Mouse (Mus musculus) midbrain, embryonic 15.5 days (tissue): ENCODE results near the gene Slx4ip. TPM values are rescaled to one million over a fixed set of nuclear protein-coding genes. Genes with fewer than 3 reads are reported as not detected.

Experiments used
- ATAC-seq: fragments of 200-750 bp; cut with Nextera tagmentation; replicated peaks from 2 replicates; pipeline ENCODE4 v1.8.0; 2017; ENCODE audit warnings: moderate TSS enrichment
- H3K27ac ChIP-seq: fragments of 300-500 bp; sonication (generic); 2 replicates; pipeline ENCODE4 v1.5.1; 2015; ENCODE audit warnings: mild to moderate bottlenecking, inconsistent platforms
- H3K27me3 ChIP-seq: fragments of 300-500 bp; sonication (generic); replicated peaks from 2 replicates; pipeline ENCODE4 v1.6.1; 2015; ENCODE audit warnings: inconsistent platforms
- H3K36me3 ChIP-seq: fragments of 300-500 bp; sonication (generic); replicated peaks from 2 replicates; pipeline ENCODE4 v1.6.1; 2015; ENCODE audit warnings: inconsistent platforms
- H3K4me1 ChIP-seq: fragments of 300-500 bp; sonication (generic); 2 replicates; pipeline ENCODE4 v1.6.1; 2015; ENCODE audit warnings: inconsistent platforms
- H3K4me2 ChIP-seq: fragments of 300-500 bp; sonication (generic); 2 replicates; pipeline ENCODE4 v1.6.1; 2015; ENCODE audit warnings: inconsistent platforms, mild to moderate bottlenecking, moderate library complexity
- H3K4me3 ChIP-seq: fragments of 300-500 bp; sonication (generic); 2 replicates; pipeline ENCODE4 v1.5.1; 2015; ENCODE audit warnings: mild to moderate bottlenecking, inconsistent platforms
- H3K9ac ChIP-seq: fragments of 300-500 bp; sonication (generic); 2 replicates; pipeline ENCODE4 v1.6.1; 2015; ENCODE audit warnings: mild to moderate bottlenecking, inconsistent platforms
- H3K9me3 ChIP-seq: fragments of 300-500 bp; sonication (generic); 2 replicates; pipeline ENCODE4 v1.6.1; 2016; ENCODE audit warnings: inconsistent platforms
- WGBS: fragments of 180-500 bp; shearing (Covaris S2); methylation state at CpG from one replicate; pipeline ENCODE4 v1.1.7; 2015; ENCODE audit warnings: mixed read lengths; 5-methylcytosine and 5-hydroxymethylcytosine counted together
- polyA plus RNA-seq: library from polyadenylated mRNA; unstranded; fragments of >200 nt; fragmentation: Nextera tagmentation; extraction: Ambion mirVana; gene quantifications from 2 replicates; pipeline ENCODE4 v1.2.1, GENCODE M21; 2015

The Slx4ip gene
- polyA plus RNA-seq, 1 experiment from 2014 or later = 16.2 TPM

GRCm38 (mm10) chr2:136913021-136913420 is 22.0 kb downstream of the Slx4ip start:
- Histone ChIP-seq H3K9ac (no peak overlapping the region), H3K9me3 (no peaks in the 10 kb centered on the region), H3K27ac (no peak overlapping the region), H3K4me1 (no peaks in the 10 kb centered on the region), H3K4me2 (no peak overlapping the region), H3K27me3 (no peaks in the 10 kb centered on the region), H3K36me3 (no peaks in the 10 kb centered on the region), H3K4me3 (no peak overlapping the region)
- ATAC-seq = no peak
- WGBS = 15% methylated on average over 3 of the region's 3 CpGs

- WGBS = 41% methylated on average over 3 of the region's 3 CpGs
- H3K4me1 ChIP-seq = no peaks in the 10 kb centered on the region
- no peaks in the 10 kb centered on the region for H3K27me3 ChIP-seq
- H3K4me2 ChIP-seq = no peak overlapping the region
- no peaks in the 10 kb centered on the region for H3K36me3 ChIP-seq
- no peak overlapping the region for H3K4me3 ChIP-seq
- no peaks in the 10 kb centered on the region for H3K9me3 ChIP-seq
- H3K9ac ChIP-seq = no peak overlapping the region
- peak; percentile 82 for ATAC-seq
- H3K27ac ChIP-seq = no peak overlapping the region
Observed at GRCm38 (mm10) chr2:136914334-136914902, 23.4 kb downstream of the Slx4ip start.

GRCm38 (mm10) chr2:136919433-136919832 is 28.4 kb downstream of the Slx4ip start:
- 93% methylated on average over 1 of the region's 1 CpGs for WGBS
- Histone ChIP-seq H3K4me1 (no peaks in the 10 kb centered on the region), H3K9ac (no peak overlapping the region), H3K27ac (no peak overlapping the region), H3K4me2 (no peak overlapping the region), H3K27me3 (no peaks in the 10 kb centered on the region), H3K9me3 (no peaks in the 10 kb centered on the region), H3K4me3 (no peak overlapping the region), H3K36me3 (no peaks in the 10 kb centered on the region)
- ATAC-seq = no peak

GRCm38 (mm10) chr2:136920257-136920993 is 29.4 kb downstream of the Slx4ip start:
- Histone ChIP-seq H3K27ac (no peak overlapping the region), H3K4me1 (no peaks in the 10 kb centered on the region), H3K4me3 (no peak overlapping the region), H3K27me3 (no peaks in the 10 kb centered on the region), H3K9ac (no peak overlapping the region), H3K4me2 (no peak overlapping the region), H3K9me3 (no peaks in the 10 kb centered on the region), H3K36me3 (no peaks in the 10 kb centered on the region)
- 85% methylated on average over 3 of the region's 3 CpGs for WGBS
- no peak for ATAC-seq

- no peak overlapping the region for H3K9ac ChIP-seq
- H3K9me3 ChIP-seq = no peaks in the 10 kb centered on the region
- ATAC-seq = 0 out of 2 replicates have a peak, but pooled peaks have one; percentile 27
- H3K36me3 ChIP-seq = no peaks in the 10 kb centered on the region
- WGBS = 64% methylated on average over 4 of the region's 4 CpGs
- no peak overlapping the region for H3K27ac ChIP-seq
- H3K27me3 ChIP-seq = no peaks in the 10 kb centered on the region
- no peak overlapping the region for H3K4me3 ChIP-seq
- no peak overlapping the region for H3K4me2 ChIP-seq
- no peaks in the 10 kb centered on the region for H3K4me1 ChIP-seq
Observed at GRCm38 (mm10) chr2:136921003-136921408, 30.0 kb downstream of the Slx4ip start.

GRCm38 (mm10) chr2:136936391-136937288 is 45.6 kb downstream of the Slx4ip start:
- H3K9me3 ChIP-seq = no peaks in the 10 kb centered on the region
- no peaks in the 10 kb centered on the region for H3K4me1 ChIP-seq
- H3K4me3 ChIP-seq = no peak overlapping the region
- no peaks in the 10 kb centered on the region for H3K36me3 ChIP-seq
- H3K27ac ChIP-seq = no peak overlapping the region
- 94% methylated on average over 4 of the region's 4 CpGs for WGBS
- no peak overlapping the region for H3K9ac ChIP-seq
- H3K4me2 ChIP-seq = no peak overlapping the region
- no peak for ATAC-seq
- no peaks in the 10 kb centered on the region for H3K27me3 ChIP-seq

GRCm38 (mm10) chr2:136938249-136938648 is 47.2 kb downstream of the Slx4ip start:
- ATAC-seq = no peak
- WGBS = 94% methylated on average over 1 of the region's 1 CpGs
- no peak overlapping the region for H3K4me3 ChIP-seq
- H3K27me3 ChIP-seq = no peaks in the 10 kb centered on the region
- no peak overlapping the region for H3K9ac ChIP-seq
- no peak overlapping the region for H3K27ac ChIP-seq
- no peak overlapping the region for H3K4me2 ChIP-seq
- H3K4me1 ChIP-seq = no peaks in the 10 kb centered on the region
- no peaks in the 10 kb centered on the region for H3K36me3 ChIP-seq
- H3K9me3 ChIP-seq = no peaks in the 10 kb centered on the region

- H3K4me1 ChIP-seq = no peaks in the 10 kb centered on the region
- no peak overlapping the region for H3K4me3 ChIP-seq
- no peak for ATAC-seq
- H3K27me3 ChIP-seq = no peaks in the 10 kb centered on the region
- H3K36me3 ChIP-seq = no peaks in the 10 kb centered on the region
- H3K27ac ChIP-seq = no peak overlapping the region
- H3K9ac ChIP-seq = no peak overlapping the region
- no peaks in the 10 kb centered on the region for H3K9me3 ChIP-seq
- H3K4me2 ChIP-seq = no peak overlapping the region
- 85% methylated on average over 5 of the region's 5 CpGs for WGBS
Observed at GRCm38 (mm10) chr2:136946297-136946696, 55.3 kb downstream of the Slx4ip start.

GRCm38 (mm10) chr2:136947500-136947899 is 56.5 kb downstream of the Slx4ip start:
- no peak overlapping the region for H3K4me2 ChIP-seq
- WGBS = 80% methylated on average over 4 of the region's 4 CpGs
- no peak overlapping the region for H3K4me3 ChIP-seq
- no peak overlapping the region for H3K27ac ChIP-seq
- H3K36me3 ChIP-seq = no peaks in the 10 kb centered on the region
- no peaks in the 10 kb centered on the region for H3K4me1 ChIP-seq
- H3K9me3 ChIP-seq = no peaks in the 10 kb centered on the region
- H3K27me3 ChIP-seq = no peaks in the 10 kb centered on the region
- no peak for ATAC-seq
- no peak overlapping the region for H3K9ac ChIP-seq

- Histone ChIP-seq H3K27ac (peak overlapping the region; percentile 21; the same call in 1 of the 2 replicates), H3K4me3 (no peak overlapping the region), H3K27me3 (no peaks in the 10 kb centered on the region), H3K9me3 (no peaks in the 10 kb centered on the region), H3K9ac (no peak overlapping the region), H3K4me1 (no peaks in the 10 kb centered on the region), H3K36me3 (no peaks in the 10 kb centered on the region), H3K4me2 (no peak overlapping the region)
- 53% methylated on average over 5 of the region's 5 CpGs for WGBS
- no peak for ATAC-seq
Observed at GRCm38 (mm10) chr2:136947937-136948336, 56.9 kb downstream of the Slx4ip start.

- ATAC-seq = no peak
- no peaks in the 10 kb centered on the region for H3K27me3 ChIP-seq
- H3K9me3 ChIP-seq = no peaks in the 10 kb centered on the region
- 81% methylated on average over 1 of the region's 1 CpGs for WGBS
- no peak overlapping the region for H3K4me2 ChIP-seq
- H3K9ac ChIP-seq = no peak overlapping the region
- no peak overlapping the region for H3K27ac ChIP-seq
- H3K4me3 ChIP-seq = no peak overlapping the region
- H3K36me3 ChIP-seq = no peaks in the 10 kb centered on the region
- no peaks in the 10 kb centered on the region for H3K4me1 ChIP-seq
Observed at GRCm38 (mm10) chr2:136952238-136952637, 61.2 kb downstream of the Slx4ip start.

GRCm38 (mm10) chr2:136955726-136956571 is 64.9 kb downstream of the Slx4ip start:
- H3K27ac ChIP-seq = no peak overlapping the region
- H3K9me3 ChIP-seq = no peaks in the 10 kb centered on the region
- 83% methylated on average over 9 of the region's 9 CpGs for WGBS
- H3K4me1 ChIP-seq = no peaks in the 10 kb centered on the region
- no peaks in the 10 kb centered on the region for H3K27me3 ChIP-seq
- no peak for ATAC-seq
- no peak overlapping the region for H3K9ac ChIP-seq
- H3K4me3 ChIP-seq = no peak overlapping the region
- H3K4me2 ChIP-seq = no peak overlapping the region
- no peaks in the 10 kb centered on the region for H3K36me3 ChIP-seq
